Mouse (Mus musculus) c-Kit-positive CD71-positive TER-119-negative erythroid progenitor cells, embryonic 14.5 days (primary cell): ENCODE data around the gene Mboat1.

ENCODE experiments used
- DNase-seq: peaks from one replicate; pipeline ENCODE4 v3.0.0-alpha.2; 2013; ENCODE audit warnings: low read depth

Mboat1 gene

GRCm38 (mm10) chr13:30185959-30186358, 49.7 kb downstream of the Mboat1 start:
- no peak for DNase-seq

GRCm38 (mm10) chr13:30186456-30186855, 50.2 kb downstream of the Mboat1 start:
- DNase-seq = no peak

- DNase-seq = no peak
Measured at GRCm38 (mm10) chr13:30192031-30192716, 55.9 kb downstream of the Mboat1 start.

GRCm38 (mm10) chr13:30193363-30193762, 57.1 kb downstream of the Mboat1 start:
- DNase-seq = no peak

GRCm38 (mm10) chr13:30194834-30195233, 58.5 kb downstream of the Mboat1 start:
- no peak for DNase-seq

GRCm38 (mm10) chr13:30196661-30197060, 60.4 kb downstream of the Mboat1 start:
- DNase-seq = no peak

GRCm38 (mm10) chr13:30198101-30198570, 61.8 kb downstream of the Mboat1 start:
- no peak for DNase-seq

GRCm38 (mm10) chr13:30199821-30200220, 63.5 kb downstream of the Mboat1 start:
- DNase-seq = no peak

GRCm38 (mm10) chr13:30200737-30201136, 64.4 kb downstream of the Mboat1 start:
- no peak for DNase-seq

- no peak for DNase-seq
Measured at GRCm38 (mm10) chr13:30203018-30203417, 66.7 kb downstream of the Mboat1 start.

- DNase-seq = no peak
Measured at GRCm38 (mm10) chr13:30208176-30208575, 71.9 kb downstream of the Mboat1 start.

GRCm38 (mm10) chr13:30213276-30213675, 77.0 kb downstream of the Mboat1 start:
- DNase-seq = no peak

- no peak for DNase-seq
Measured at GRCm38 (mm10) chr13:30217588-30218371, 81.5 kb downstream of the Mboat1 start.

GRCm38 (mm10) chr13:30219597-30219996, 83.3 kb downstream of the Mboat1 start:
- DNase-seq = no peak

GRCm38 (mm10) chr13:30221316-30221715, 85.0 kb downstream of the Mboat1 start:
- no peak for DNase-seq

- DNase-seq = no peak
Measured at GRCm38 (mm10) chr13:30224114-30224513, 87.8 kb downstream of the Mboat1 start.

GRCm38 (mm10) chr13:30224659-30225058, 88.4 kb downstream of the Mboat1 start:
- DNase-seq = no peak

- no peak for DNase-seq
Measured at GRCm38 (mm10) chr13:30228762-30229161, 92.5 kb downstream of the Mboat1 start.

- DNase-seq = no peak
Measured at GRCm38 (mm10) chr13:30229625-30230139, 93.4 kb downstream of the Mboat1 start.

- no peak for DNase-seq
Measured at GRCm38 (mm10) chr13:30235056-30235750, 98.9 kb downstream of the Mboat1 start.

- no peak for DNase-seq
Measured at GRCm38 (mm10) chr13:30239396-30239795, 103.1 kb downstream of the Mboat1 start.

GRCm38 (mm10) chr13:30245573-30245972, 109.3 kb downstream of the Mboat1 start:
- no peak for DNase-seq
